Mouse (Mus musculus): ENCODE data around the gene Aldh4a1.

GRCm38 (mm10) chr4:139667632-139668031 lies 45.0 kb downstream of the Aldh4a1 start:
- TF ChIP-seq CTCF (IDR thresholded peaks at IDR 0.05; ENCODE audit: borderline replicate concordance, insufficient read depth, low read depth, low read length) (no peak), POLR2A (IDR thresholded peaks at IDR 0.05; ENCODE audit: borderline replicate concordance, insufficient read depth, low read length) (no peak)
